Mouse (Mus musculus): ENCODE measurements around the gene Peak1. TPM values are rescaled to one million over a fixed set of nuclear protein-coding genes. Genes with fewer than 3 reads are reported as not detected.

Peak1 gene
- polyA plus RNA-seq, 1 experiment: 6.3 TPM

DNA sequence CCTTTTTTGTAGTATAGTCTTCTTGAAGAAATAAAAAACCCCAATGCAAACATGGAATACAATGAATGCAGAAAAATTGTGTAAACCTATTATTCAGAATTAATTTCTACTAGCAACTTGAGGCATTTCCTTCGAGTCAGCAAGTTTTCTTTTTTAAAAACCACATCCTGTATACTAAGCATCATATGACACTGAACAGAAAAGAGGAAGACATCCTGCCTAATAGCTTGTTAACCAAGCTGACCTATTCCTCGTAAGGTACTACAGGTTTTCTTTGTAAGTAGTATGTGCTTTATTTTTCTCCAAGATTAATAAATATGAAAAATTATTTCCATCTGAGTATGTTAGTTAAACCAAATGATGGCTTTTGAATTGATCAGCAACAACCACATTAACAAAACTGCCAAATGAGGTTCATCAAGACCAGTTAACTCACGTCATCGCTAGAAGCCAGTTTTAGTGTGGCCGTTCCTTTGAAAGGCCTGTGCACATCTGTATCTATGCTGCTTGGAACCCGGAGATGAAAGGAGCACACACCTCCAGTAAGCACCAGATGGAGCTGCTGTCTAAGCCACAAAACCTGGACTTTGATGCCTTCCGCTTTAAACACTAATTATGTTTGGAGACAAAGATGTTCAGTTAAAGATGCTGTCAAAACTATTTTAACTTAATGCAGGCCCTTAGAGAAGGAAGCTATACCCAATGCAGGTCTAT lies 153.4 kb downstream of the Peak1 start:
- TF ChIP-seq CTCF (IDR thresholded peaks at IDR 0.05; ENCODE audit: borderline replicate concordance, extremely low read depth, insufficient read depth, insufficient read length) (peak; percentile 71; the same call in 1 of the 2 replicates), POLR2A (IDR thresholded peaks at IDR 0.05; ENCODE audit: borderline replicate concordance, extremely low read depth, insufficient read depth, insufficient read length, poor library complexity, severe bottlenecking) (no peak)
- peak; percentile 81 for DNase-seq (ENCODE audit: low read depth)

DNA sequence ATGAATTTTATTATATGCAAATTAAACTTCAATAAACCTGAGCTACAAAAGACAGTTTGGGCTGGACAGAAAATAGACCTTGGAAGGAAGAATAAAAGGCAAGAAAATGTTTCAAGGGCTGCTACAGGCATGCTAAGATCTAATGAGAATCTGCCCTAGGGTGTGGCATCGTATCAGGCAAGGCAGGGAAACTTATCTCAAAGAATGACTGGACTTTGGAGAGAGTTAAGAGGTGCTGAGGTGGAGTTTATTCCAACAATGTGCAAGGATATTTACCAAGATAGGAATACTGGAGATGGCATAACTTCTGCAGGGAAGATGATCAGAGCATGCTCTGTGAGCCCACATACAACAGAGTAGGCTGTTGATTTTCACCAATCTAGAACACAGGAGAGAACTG lies 154.8 kb downstream of the Peak1 start:
- no peak for DNase-seq (ENCODE audit: low read depth)
- TF ChIP-seq CTCF (IDR thresholded peaks at IDR 0.05; ENCODE audit: borderline replicate concordance, extremely low read depth, insufficient read depth, insufficient read length) (no peak), POLR2A (IDR thresholded peaks at IDR 0.05; ENCODE audit: borderline replicate concordance, extremely low read depth, insufficient read depth, insufficient read length, poor library complexity, severe bottlenecking) (no peak)

DNA sequence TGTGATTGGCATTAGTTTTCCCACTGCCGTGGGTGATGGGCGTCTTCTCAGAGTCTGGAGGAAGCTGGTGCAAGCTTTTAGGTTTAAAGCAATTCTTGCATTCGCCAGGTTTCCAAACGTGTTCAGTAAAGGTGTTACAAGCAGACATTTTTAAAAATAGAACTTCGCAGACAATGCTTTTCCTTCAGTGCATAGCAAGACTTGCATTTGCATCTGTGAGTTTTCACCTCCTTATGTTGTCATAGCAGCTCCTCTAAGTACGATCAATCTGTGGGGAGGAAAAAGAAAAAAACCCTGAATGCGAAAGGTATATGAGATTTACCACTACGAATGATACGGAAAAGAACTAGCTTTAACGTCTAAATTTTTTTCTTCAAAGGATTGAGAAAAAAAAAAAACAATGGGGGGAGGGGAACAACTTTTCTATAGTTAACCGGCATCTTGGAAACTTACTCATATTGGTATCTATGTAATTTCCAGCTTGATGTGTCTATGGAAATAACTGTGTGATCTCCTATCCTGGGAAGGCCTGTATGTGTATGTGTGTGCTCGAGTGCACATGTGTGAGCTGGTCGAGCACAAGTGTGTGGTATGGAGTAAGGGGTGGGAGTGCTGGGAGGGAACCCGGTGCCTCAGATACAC lies 157.3 kb downstream of the Peak1 start:
- no peak for DNase-seq (ENCODE audit: low read depth)

DNA sequence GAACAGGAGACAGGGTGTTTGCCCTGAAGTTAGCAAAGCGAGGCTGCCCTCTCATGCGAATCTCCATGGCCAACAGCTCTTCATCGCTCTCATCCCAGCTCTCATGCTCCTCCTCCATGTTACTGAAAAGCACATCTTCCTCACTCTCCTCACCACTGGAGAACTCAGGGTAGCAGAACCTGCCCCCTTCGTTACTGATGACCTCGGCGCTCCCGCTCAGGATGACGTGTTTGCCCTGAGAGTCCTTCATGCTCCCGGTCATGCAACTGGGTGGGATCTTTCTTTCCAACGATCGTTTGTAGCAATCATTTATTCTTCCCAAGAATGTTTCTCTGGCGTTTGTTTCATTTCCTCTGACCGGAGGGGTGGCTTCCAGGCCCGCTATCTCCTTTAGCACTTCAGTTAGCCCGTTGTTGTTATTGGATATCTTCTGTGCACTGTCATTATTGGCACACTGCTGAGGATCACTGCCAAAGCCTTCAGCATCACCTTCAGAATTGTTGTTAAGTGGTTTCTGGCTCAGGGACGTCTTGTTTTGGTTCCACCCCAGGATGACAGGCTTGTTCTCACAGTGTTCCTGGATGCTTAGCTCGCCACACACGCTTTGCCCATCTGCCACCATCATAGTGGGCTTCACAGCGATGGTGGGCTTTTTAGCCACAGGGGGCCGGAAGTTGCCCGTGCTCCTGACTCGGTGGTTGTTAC lies 157.9 kb downstream of the Peak1 start:
- DNase-seq (ENCODE audit: low read depth): peak; percentile 55
- TF ChIP-seq CTCF (IDR thresholded peaks at IDR 0.05; ENCODE audit: borderline replicate concordance, extremely low read depth, insufficient read depth, insufficient read length) (no peak), POLR2A (IDR thresholded peaks at IDR 0.05; ENCODE audit: borderline replicate concordance, extremely low read depth, insufficient read depth, insufficient read length, poor library complexity, severe bottlenecking) (no peak)

More for the DNA sequence above, 157.3 kb downstream of the Peak1 start:
- TF ChIP-seq CTCF (IDR thresholded peaks at IDR 0.05; ENCODE audit: borderline replicate concordance, extremely low read depth, insufficient read depth, insufficient read length) (no peak), POLR2A (IDR thresholded peaks at IDR 0.05; ENCODE audit: borderline replicate concordance, extremely low read depth, insufficient read depth, insufficient read length, poor library complexity, severe bottlenecking) (no peak)

DNA sequence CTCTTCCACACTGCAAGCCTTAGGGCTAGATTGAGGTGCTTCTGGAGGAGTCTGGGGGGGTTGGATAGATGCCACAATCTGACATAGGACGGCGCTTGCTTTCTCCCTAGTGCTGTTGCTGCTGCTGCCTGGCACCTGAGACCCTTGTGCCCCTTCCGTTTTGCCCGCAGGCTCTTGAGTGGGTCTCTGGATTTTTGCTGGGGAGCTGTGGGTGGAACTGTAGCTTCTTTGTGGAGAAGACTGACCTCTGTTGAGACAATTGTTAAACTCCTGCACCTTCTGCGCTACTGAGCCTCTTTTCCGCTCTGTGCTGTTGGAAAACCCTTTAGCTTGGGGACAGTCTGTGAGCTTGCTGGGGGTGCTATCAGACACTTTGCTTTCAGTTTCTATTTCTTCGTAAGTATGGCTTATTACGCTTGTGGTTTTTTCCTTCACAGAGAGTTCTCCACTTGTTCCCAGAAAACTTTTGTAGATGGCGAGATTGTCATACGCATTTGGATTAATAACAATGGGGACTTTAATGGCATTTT lies 159.5 kb downstream of the Peak1 start:
- DNase-seq (ENCODE audit: low read depth): no peak

DNA sequence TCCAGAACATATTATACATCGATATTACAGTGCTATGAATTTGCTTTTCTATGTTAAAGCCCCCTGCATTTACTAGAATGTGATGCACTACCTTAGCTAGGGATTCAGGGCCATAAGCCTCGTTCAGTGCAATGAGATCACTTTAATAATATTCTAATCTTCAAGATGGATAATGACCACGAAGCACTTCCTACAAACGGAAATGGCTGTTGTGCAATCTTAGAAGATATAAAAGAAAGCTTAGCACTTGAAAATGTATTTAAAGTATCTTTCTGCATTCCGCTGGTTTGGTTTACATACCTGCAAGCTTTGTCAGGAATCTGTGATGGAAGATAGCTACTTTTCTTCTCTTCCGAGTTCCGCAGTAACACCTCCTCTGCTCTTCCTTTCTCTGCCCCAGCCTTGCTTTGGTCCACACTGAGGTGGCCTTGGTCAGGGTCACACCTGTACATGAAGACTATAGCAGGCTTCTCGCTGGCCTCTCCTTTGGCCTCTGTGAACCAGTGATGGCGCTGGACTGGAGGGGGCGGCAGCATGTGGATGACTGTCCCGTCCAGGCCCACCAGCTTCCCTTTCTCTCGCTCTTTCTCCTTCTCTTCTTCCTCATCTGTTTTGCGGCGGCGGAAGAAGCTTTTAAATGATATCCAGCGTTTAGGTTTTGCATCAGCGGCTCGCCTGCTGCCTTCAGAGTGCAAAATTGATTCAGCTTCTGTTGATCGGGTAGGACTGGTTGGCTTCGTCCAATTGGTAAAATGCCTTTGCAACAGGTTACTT lies 160.5 kb downstream of the Peak1 start:
- TF ChIP-seq POLR2A (IDR thresholded peaks at IDR 0.05; ENCODE audit: borderline replicate concordance, extremely low read depth, insufficient read depth, insufficient read length, poor library complexity, severe bottlenecking) (no peak), CTCF (IDR thresholded peaks at IDR 0.05; ENCODE audit: borderline replicate concordance, extremely low read depth, insufficient read depth, insufficient read length) (no peak)
- no peak for DNase-seq (ENCODE audit: low read depth)

More for the DNA sequence above, 159.5 kb downstream of the Peak1 start:
- TF ChIP-seq CTCF (IDR thresholded peaks at IDR 0.05; ENCODE audit: borderline replicate concordance, extremely low read depth, insufficient read depth, insufficient read length): no peak
- TF ChIP-seq POLR2A (IDR thresholded peaks at IDR 0.05; ENCODE audit: borderline replicate concordance, extremely low read depth, insufficient read depth, insufficient read length, poor library complexity, severe bottlenecking): no peak

DNA sequence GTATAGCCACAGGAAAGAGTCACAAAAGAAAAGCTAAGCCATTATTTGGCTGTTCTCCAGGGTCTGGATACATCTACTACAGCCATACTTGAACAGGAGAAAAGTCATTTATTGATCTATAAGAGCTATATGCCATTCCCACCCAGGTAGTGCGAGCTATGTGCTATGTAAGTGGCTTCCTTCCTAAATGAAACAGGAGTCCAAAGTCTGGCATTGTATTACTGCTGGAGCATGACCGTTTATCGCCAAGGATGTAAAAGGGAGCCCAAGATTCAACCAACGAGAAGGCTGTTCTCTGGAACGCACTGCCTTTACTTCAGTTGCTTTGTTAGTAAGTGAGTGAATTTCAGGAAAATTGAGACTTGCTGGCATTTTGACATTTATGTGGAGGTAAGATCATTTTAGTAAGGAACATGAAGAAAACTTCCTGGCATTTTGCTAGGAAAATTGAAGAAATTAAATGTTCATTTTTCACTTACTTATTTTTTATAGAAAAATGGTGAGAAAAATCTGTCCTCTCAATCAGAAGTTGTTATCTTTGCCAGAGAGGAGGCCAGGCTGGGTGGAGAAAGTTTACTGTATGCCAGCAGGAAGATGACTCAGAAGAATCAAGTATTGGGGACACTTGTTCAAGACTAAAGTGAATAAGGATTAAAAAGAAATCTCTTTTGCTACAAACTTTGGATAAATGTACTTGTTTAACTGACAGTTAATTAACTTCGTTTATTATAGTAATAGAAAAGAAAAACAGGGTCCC lies 162.0 kb downstream of the Peak1 start:
- TF ChIP-seq POLR2A (IDR thresholded peaks at IDR 0.05; ENCODE audit: borderline replicate concordance, extremely low read depth, insufficient read depth, insufficient read length, poor library complexity, severe bottlenecking) (no peak), CTCF (IDR thresholded peaks at IDR 0.05; ENCODE audit: borderline replicate concordance, extremely low read depth, insufficient read depth, insufficient read length) (no peak)
- no peak for DNase-seq (ENCODE audit: low read depth)

DNA sequence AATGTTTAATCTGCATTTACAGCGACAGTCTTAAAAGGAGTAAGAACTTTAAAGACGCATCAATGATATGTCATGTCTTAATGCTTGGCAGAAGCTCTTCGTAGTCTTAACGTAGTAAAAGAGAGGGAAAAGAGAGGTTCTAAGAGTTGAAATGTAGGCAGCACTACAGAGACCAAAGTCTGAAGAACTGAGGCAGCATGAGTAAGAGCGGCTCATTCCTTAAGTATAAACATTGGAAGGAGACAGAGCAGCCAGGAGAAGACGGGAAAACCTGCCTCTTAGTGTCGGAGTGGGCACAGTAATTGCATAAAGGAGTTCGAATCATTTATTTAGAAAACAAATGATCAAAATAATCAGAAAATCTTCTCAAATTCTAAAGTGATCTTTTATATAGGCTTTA lies 173.5 kb downstream of the Peak1 start:
- TF ChIP-seq POLR2A (IDR thresholded peaks at IDR 0.05; ENCODE audit: borderline replicate concordance, extremely low read depth, insufficient read depth, insufficient read length, poor library complexity, severe bottlenecking): no peak
- TF ChIP-seq CTCF (IDR thresholded peaks at IDR 0.05; ENCODE audit: borderline replicate concordance, extremely low read depth, insufficient read depth, insufficient read length): no peak
- no peak for DNase-seq (ENCODE audit: low read depth)

DNA sequence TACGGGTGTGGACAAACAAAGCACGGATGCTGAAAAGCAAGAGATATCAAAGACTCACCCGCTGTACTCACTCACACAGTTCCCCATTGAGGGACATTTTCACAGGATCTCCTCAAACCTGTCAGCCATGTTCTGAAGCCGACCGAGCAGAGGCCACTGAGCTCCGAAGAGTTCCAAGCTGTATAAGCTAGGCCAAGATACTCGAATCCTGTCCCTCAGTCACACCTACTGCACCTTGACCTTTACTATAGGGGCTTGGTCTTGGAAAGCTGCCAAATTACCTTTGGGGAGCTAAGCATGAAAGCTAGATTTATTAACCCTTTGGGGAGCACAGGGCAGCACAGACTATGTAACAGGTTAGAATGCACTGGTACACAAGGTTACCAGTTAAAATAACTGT lies 174.0 kb downstream of the Peak1 start:
- TF ChIP-seq POLR2A (IDR thresholded peaks at IDR 0.05; ENCODE audit: borderline replicate concordance, extremely low read depth, insufficient read depth, insufficient read length, poor library complexity, severe bottlenecking) (no peak), CTCF (IDR thresholded peaks at IDR 0.05; ENCODE audit: borderline replicate concordance, extremely low read depth, insufficient read depth, insufficient read length) (no peak)
- no peak for DNase-seq (ENCODE audit: low read depth)

DNA sequence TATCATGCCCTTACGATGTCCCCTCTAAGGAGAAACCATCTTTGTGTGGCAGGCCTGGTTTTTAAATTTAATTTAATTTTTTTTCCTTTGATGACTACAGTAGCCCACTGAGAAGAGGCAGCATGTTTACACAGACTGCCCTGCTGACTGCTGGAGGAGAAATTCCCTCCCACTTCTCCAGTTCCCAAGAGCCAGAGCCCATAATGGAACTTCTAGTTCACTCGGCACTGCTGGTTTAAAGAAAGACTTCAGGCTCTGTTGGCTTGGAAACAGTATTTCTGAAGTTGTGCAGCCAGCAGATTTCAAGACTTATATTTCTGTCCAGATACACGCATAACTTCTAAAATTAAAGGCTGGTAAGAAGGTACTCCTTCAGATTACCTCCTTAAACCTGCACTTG lies 175.2 kb downstream of the Peak1 start:
- no peak for DNase-seq (ENCODE audit: low read depth)
- TF ChIP-seq POLR2A (IDR thresholded peaks at IDR 0.05; ENCODE audit: borderline replicate concordance, extremely low read depth, insufficient read depth, insufficient read length, poor library complexity, severe bottlenecking): no peak
- no peak for TF ChIP-seq CTCF (IDR thresholded peaks at IDR 0.05; ENCODE audit: borderline replicate concordance, extremely low read depth, insufficient read depth, insufficient read length)

All from brain, embryonic 14.5 days (tissue).